Mouse (Mus musculus) E14TG2a.4 (cell line): Measurements from ENCODE around the gene Gm2696.
"Not testable (repeated sequence)": the region's sequence is repeated elsewhere in the genome, so short reads cannot be mapped to it uniquely, and the experiment has no call there.

Source experiments
- CTCF ChIP-seq: conservative IDR thresholded peaks from 2 replicates; pipeline ENCODE4 v1.5.1; 2014; ENCODE audit warnings: low read length
- NANOG ChIP-seq: IDR thresholded peaks from 2 replicates; pipeline ENCODE4 v1.6.1; 2014; ENCODE audit warnings: borderline replicate concordance, low read length, mixed read lengths
- POU5F1 ChIP-seq: IDR thresholded peaks from 2 replicates; pipeline ENCODE4 v1.6.1; 2014; ENCODE audit warnings: low read length, borderline replicate concordance

GRCm38 (mm10) chr10:77798164-77798920 lies 16.1 kb upstream of the Gm2696 start:
- TF ChIP-seq CTCF, POU5F1, NANOG: not testable (repeated sequence)
